Mouse (Mus musculus) macrophage (primary cell): ENCODE measurements around the gene Bmi1. TPM values are rescaled to one million over a fixed set of nuclear protein-coding genes. Genes with fewer than 3 reads are reported as not detected.

Experiments used
- H3K27ac ChIP-seq: fragments of 350-480 bp; formaldehyde crosslinking; 2 replicates; pipeline ENCODE4 v1.9.0; 2021
- H3K36me3 ChIP-seq: fragments of 350-480 bp; formaldehyde crosslinking; 2 replicates; pipeline ENCODE4 v1.9.0; 2021; ENCODE audit errors: inconsistent target
- H3K4me3 ChIP-seq: fragments of 350-480 bp; formaldehyde crosslinking; 2 replicates; pipeline ENCODE4 v1.9.0; 2021; ENCODE audit errors: inconsistent target
- H3K79me2 ChIP-seq: fragments of 350-480 bp; formaldehyde crosslinking; 2 replicates; pipeline ENCODE4 v1.9.0; 2021; ENCODE audit errors: inconsistent target
- WGBS: methylation state at CpG from one replicate; pipeline ENCODE4 v1.1.7; 2026; ENCODE audit warnings: inconsistent platforms; ENCODE audit not compliant: missing documents; 5-methylcytosine and 5-hydroxymethylcytosine counted together
- polyA plus RNA-seq: library from polyadenylated mRNA; stranded (reverse); fragments of 250-400 nt; gene quantifications from 3 replicates; pipeline ENCODE4 v1.2.4, GENCODE M21; 2018; ENCODE audit warnings: inconsistent platforms
- total RNA-seq, 78 experiments: library from RNA; depleted of rRNA; stranded (reverse); fragments of 250-400 nt; gene quantifications; 1 replicate in 9 of 78; 2 replicates in 24 of 78; 3 replicates in 43 of 78; 4 replicates in 2 of 78; pipeline ENCODE4 v1.2.4; 2018; ENCODE audit warnings: inconsistent platforms in 56 of 78

Gene Bmi1
- 10 to 100 TPM in 22 of 26 experiments, 1 to 10 TPM in 4; 7.8 to 41.5 (median 19.7) TPM for total RNA-seq (2018; cell fraction: chromatin; rRNA removed)
- total RNA-seq (2018; cell fraction: cytosol; rRNA removed), result 10 to 100 TPM; 23.3 to 46.9 (median 31.6) TPM
- total RNA-seq (2018; cell fraction: nucleus; rRNA removed), result 10 to 100 TPM in 23 of 26 experiments, 1 to 10 TPM in 3; 7.3 to 58.9 (median 25.7) TPM
- 25.3 to 32.7 TPM (median 27.5 TPM) in 3 replicates for polyA plus RNA-seq

DNA sequence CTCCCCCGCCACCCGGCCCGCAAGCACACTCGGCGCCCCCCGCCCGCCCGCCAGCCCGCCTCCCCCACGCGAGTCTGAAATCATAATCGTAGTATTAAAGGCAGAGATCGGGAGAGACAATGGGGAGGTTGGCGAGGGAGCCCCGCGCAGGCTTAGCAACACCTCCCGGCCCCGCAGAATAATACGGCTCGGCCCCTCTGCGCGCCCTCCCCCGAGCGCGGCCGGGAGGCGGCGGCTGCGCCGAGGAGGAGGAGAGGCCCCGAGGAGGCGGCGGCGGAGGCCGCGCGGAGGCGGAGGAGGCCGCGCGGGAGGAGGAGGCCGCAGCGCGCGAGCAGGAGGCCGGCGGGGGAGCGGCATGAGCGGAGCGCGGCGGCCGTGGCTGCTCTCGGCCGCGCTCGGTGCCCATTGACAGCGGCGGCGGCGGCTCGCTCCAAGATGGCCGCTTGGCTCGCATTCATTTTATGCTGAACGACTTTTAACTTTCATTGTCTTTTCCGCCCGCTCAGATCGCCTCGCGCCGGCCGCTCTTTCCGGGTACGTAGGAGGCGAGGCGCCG is at the start of gene Bmi1:
Bmi1 (plus strand) TSS at position 83 of the 556 bp plus-strand sequence.
- Histone ChIP-seq H3K36me3 (peaks cover 5% of the 10 kb centered on the region; the same call in 1 of the 2 replicates), H3K27ac (no peak within 1 kb of the TSS), H3K79me2 (peaks cover 23% of the 10 kb centered on the region), H3K4me3 (peak within 1 kb of the TSS; percentile 42)
- WGBS, result under 1% methylated on average over 49 of the region's 77 CpGs

DNA sequence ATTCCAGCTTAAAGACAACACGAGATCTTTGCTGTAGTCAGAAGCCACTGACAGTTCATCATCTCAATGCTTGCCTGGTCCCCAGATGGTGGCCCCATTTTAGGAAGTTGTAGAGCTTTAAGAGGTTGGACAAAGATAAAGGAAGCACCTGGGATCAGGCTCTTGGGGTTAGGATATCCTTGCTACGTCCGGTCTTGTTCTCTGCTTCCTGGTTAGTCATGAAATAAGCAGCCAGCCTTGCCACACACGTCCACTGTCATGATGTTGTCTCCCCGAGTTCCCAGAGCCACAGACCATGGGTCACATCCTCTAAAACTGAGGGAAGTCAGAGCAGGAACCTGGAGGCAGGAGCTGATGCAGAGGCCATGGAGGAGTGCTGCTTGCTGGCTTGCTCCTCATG is 46.3 kb upstream of the Bmi1 start:
- 24% methylated on average over 5 of the region's 5 CpGs for WGBS
- no peaks in the 10 kb centered on the region for H3K36me3 ChIP-seq
- no peak overlapping the region for H3K4me3 ChIP-seq
- no peak overlapping the region for H3K27ac ChIP-seq
- no peaks in the 10 kb centered on the region for H3K79me2 ChIP-seq

DNA sequence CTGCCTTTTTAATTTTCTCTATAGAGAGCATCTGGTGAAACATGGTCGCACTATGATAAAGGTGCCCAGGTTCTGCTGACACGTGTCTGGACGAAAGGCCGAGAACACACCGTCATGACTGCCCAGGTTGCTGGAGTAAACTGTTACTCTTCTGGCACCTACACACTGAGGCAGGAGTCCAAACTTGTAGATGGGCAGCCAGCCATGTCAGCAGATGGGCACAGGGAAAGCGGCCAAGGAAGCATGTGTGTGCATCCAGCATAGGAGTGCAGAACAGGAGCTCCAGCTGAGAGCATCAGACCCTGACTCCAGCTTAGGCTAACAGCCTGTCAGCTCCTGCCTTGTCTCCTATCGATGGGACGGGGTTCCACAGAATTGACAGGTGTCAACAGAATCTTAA is 41.8 kb upstream of the Bmi1 start:
- no peaks in the 10 kb centered on the region for H3K79me2 ChIP-seq
- H3K27ac ChIP-seq, result no peak overlapping the region
- no peaks in the 10 kb centered on the region for H3K36me3 ChIP-seq
- WGBS, result 97% methylated on average over 8 of the region's 8 CpGs
- H3K4me3 ChIP-seq, result no peak overlapping the region

DNA sequence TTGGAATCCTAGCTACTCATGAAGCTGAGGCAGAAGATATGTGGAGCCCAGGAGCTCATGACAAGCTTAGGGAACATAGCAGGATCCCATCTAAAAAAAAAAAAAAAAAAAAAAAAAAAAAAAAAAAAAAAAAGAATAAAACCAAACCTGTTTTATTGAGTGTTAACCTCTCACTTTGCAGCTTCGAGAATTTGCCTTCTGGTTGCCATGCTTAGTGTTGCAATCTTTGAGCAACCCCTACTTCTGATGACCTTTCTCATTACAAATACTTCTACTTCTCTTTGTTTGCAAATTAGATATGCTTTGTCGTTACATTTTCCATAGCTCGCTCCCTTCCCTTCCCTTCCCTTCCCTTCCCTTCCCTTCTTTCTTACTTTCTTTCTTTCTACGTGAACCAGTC is 28.3 kb upstream of the Bmi1 start:
- 58% methylated on average over 2 of the region's 4 CpGs for WGBS
- Histone ChIP-seq H3K79me2 (no peaks in the 10 kb centered on the region), H3K4me3 (no peak overlapping the region), H3K36me3 (no peaks in the 10 kb centered on the region), H3K27ac (no peak overlapping the region)

DNA sequence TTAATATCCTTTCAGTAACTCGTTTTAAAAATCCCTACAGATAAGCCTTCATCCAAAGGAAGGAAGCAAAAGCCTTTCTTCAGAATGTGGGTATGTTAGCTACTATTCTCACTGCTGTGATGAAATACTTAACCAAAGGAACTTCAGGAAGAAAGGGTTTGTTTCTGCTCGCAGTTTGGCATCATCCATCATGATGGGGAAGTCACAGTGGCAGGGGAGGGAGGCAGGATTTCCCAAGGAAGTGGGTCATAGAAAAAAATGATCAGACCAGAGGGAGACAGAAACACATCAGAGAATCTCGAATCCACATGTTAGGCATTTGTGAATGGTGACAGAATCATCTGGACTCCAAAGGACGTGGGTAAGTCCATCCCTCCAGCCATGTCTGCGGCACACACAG is 22.0 kb upstream of the Bmi1 start:
- H3K4me3 ChIP-seq, result no peak overlapping the region
- H3K36me3 ChIP-seq, result no peaks in the 10 kb centered on the region
- no peaks in the 10 kb centered on the region for H3K79me2 ChIP-seq
- H3K27ac ChIP-seq, result no peak overlapping the region
- WGBS, result 11% methylated on average over 5 of the region's 5 CpGs

DNA sequence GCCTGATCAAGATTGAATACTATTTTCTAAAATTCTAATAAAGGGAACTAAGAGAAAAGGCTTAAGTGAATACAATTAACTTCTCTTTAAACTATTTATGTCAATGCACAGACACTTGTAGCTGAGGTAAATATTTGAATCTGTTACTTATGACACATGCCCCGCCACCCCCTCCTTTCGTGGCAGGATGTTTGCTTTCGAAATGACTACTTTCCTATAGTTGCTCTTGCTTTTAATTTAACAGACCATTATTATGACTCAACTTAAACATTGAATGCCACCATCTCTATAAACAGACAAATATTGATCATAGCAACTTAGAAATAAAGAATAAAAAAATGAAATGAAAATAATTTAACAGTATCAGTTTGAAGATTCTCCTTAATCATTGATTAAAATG is 12.8 kb upstream of the Bmi1 start:
- Histone ChIP-seq H3K36me3 (no peaks in the 10 kb centered on the region), H3K4me3 (no peak overlapping the region), H3K79me2 (no peaks in the 10 kb centered on the region), H3K27ac (no peak overlapping the region)
- 48% methylated on average over 3 of the region's 3 CpGs for WGBS

DNA sequence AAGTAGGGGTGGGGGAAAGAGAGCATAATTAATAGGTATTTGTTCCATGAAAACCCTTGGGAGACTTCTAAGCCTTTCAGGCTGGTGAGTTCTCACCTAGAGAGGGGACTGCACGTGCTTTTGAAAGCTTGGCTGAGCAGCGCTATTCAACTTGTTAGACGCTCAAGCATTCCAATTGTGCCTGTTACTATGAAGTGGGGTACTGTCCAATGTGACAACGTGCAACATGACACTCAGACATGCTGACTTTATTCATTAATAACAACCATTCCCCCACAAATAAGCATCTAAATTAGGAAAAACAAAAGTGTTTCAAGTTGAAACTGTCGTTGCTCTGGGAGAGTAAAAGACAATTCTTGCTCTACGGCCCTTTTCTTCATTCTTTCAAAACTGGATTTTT is 5.8 kb upstream of the Bmi1 start:
- H3K4me3 ChIP-seq, result no peak overlapping the region
- WGBS, result 99% methylated on average over 5 of the region's 6 CpGs
- peaks cover 17% of the 10 kb centered on the region for H3K79me2 ChIP-seq
- no peak overlapping the region for H3K27ac ChIP-seq
- H3K36me3 ChIP-seq, result peaks cover 5% of the 10 kb centered on the region; the same call in 1 of the 2 replicates

DNA sequence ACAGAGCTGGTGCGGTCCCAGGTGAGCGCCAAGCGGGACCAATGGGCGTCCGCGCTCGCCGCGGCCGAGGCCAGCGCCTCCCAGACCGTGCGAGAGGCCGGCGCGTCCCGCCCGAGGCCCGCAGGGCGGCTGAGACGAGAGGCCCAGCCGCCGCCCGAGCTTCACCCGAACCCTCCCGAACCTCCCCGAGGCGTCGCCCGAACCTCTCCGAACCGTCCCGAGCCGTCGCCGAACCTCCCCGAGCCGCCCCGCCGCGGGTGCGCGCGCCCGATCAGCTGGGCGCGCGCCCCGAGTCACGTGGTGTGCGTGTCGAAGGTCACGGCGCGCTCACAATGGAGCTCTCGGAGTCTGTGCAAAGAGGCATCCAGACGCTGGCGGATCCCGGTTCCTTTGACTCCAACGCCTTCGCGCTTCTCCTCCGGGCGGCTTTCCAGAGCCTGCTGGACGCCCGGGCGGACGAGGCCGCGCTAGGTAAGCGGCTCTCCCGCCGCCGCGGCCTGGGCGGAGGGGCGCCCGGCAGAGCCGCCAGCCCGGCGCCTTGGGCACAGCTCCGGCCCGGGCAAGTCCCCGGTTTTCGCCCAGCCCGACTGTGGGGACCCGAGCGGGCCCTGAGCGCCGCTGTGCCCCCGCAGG is 4.6 kb upstream of the Bmi1 start, which contains the start of gene Commd3:
Commd3 (plus strand) TSS at position 252 of the 633 bp plus-strand sequence.
- Histone ChIP-seq H3K27ac (peak within 1 kb of the TSS; percentile 75), H3K4me3 (peak within 1 kb of the TSS; percentile 77), H3K36me3 (peaks cover 5% of the 10 kb centered on the region; the same call in 1 of the 2 replicates), H3K79me2 (peaks cover 17% of the 10 kb centered on the region)
- under 1% methylated on average over 77 of the region's 91 CpGs for WGBS

DNA sequence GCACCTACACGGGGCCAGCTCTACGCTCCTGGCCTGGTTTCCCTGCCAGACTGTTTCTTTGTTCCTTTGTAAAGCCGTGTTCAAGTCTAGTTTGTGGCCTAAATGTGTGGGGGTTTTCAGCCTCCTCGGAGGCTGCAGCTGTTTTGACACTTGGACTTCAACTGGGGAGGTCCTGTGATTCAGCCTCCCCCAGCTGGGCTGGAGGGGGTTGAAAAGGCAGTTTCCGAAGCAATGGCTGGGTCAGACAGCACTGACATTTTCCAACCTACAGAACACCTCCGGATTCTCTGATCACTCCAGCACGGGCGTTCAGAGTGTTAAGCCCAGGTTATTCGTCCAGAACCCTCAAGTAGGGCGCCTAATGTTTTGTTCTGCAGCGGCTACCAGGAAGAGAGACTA is 4.1 kb upstream of the Bmi1 start:
- peaks cover 17% of the 10 kb centered on the region for H3K79me2 ChIP-seq
- H3K36me3 ChIP-seq, result peaks cover 5% of the 10 kb centered on the region; the same call in 1 of the 2 replicates
- peak overlapping the region; percentile 75 for H3K27ac ChIP-seq
- H3K4me3 ChIP-seq, result peak overlapping the region; percentile 77
- WGBS, result 2% methylated on average over 11 of the region's 11 CpGs

DNA sequence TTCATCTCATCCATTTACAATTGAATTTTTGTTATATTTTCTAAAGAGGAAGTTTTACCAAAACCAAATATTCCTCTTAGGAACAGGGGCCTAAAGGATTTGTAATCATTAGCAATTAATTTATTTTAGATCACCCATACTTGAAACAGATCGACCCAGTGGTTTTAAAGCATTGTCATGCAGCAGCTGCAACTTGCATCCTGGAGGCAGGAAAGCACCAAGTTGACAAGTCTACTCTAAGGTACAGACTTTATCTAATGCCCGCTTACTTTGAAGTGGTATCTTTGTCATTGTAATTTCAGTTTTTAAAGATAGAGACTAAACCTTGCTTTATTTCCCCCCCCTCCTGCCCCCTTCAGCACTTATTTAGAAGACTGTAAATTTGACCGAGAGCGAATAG is 3.1 kb upstream of the Bmi1 start:
- peak overlapping the region; percentile 77; the same call in 1 of the 2 replicates for H3K4me3 ChIP-seq
- 77% methylated on average over 4 of the region's 4 CpGs for WGBS
- H3K36me3 ChIP-seq, result peaks cover 5% of the 10 kb centered on the region; the same call in 1 of the 2 replicates

DNA sequence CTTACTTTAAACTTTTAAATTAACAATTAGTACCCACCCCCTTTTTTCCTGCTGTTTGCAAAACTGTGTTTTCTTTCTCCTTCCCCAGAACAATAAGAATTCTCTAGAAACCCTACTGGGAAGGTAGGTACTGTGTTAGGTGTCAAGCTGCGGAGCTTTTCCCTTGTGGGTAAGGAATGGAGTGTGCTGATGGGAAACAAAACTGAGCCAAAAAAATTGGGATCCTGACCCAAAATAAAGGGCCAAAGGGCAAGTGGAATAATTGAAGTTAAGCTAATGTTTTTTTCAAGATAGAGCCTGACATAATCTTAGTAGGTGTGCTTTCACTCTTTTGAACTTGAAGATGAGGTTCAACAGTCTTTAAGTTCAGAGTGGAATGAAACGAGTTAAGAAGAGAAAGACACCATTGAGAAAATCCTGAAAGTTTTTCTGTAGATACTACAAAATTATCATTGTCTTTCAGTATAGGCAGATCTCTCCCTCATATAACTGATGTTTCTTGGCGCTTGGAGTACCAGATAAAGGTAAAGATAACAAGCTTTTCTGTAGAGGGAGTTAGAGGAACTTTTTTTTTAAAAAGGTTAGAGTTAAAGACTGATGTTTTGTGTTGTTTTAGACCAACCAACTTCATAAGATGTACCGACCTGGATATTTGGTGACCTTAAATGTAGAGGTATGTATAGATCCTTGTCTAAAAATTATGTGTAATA is 2.5 kb upstream of the Bmi1 start:
- Histone ChIP-seq H3K27ac (no peak overlapping the region), H3K4me3 (no peak overlapping the region)
- WGBS, result 92% methylated on average over 4 of the region's 4 CpGs

More for the DNA sequence above, 3.1 kb upstream of the Bmi1 start:
- no peak overlapping the region for H3K27ac ChIP-seq
- peaks cover 17% of the 10 kb centered on the region for H3K79me2 ChIP-seq

DNA sequence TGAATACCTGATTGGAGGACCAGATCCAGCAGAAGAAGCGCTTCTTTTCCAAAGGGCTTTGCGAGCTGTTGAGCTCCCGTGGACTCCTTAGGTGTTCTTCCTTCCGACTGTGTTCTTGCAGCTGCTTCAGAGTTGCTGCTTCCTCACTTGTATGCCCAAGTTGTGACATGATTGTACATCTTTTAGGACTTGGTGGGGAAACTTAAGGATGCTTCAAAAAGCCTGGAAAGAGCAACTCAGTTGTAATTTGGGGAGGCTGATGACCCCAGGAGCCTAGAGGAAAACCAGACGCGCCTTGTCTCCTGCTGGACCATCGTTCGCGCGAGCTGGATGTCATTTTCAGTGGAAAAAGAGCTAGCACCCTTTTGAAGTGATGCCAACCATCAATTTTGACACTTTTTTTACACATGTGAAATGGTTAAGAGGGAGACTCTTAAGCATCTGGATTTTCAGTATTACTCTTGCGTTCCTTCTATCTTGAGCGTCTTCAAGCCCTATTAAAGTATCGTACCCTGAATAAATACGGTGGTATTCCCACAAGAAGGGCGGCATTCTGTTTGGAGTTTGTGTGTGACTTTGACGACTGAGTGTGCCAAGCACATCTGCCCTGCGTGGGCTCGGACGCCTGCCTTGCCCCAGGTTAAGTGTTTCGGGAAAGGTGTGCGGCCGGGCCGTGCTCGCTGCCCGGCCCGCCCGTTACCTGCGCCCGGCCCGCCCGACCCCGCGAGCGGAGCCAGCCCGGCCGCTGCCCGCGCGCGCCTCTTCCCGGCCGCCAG is 949 bp upstream of the Bmi1 start:
- Histone ChIP-seq H3K36me3 (peaks cover 5% of the 10 kb centered on the region; the same call in 1 of the 2 replicates), H3K27ac (no peak overlapping the region), H3K79me2 (peaks cover 23% of the 10 kb centered on the region), H3K4me3 (no peak overlapping the region)
- WGBS, result 36% methylated on average over 33 of the region's 42 CpGs

More for the DNA sequence above, 2.5 kb upstream of the Bmi1 start:
- H3K79me2 ChIP-seq, result peaks cover 22% of the 10 kb centered on the region
- peaks cover 5% of the 10 kb centered on the region; the same call in 1 of the 2 replicates for H3K36me3 ChIP-seq

DNA sequence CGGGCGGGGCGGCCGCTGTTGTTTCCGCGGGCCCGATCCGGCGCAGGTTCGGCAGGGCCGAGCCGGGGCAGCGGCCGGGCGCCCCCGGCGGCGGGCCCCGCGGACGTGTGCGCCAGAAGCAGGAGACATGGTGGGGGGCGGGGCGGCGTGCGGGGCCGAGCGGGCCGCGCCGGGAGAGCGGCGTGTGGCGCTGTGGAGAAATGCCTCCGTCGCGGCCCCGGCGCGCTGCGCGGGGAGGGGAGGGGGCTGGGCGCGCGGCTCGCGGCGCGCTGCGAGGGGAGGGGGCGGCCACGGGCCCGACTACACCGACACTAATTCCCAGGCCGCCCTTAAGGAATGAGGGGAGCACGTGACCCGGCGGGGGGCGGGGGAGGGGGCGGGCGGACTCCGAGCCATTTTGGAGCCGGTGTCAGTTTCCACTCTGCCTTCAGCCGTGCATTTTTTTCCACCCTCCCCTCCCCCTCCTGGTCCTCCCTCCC is 322 bp upstream of the Bmi1 start:
- WGBS, result 4% methylated on average over 39 of the region's 64 CpGs
- Histone ChIP-seq H3K4me3 (no peak overlapping the region), H3K79me2 (peaks cover 23% of the 10 kb centered on the region), H3K27ac (no peak overlapping the region), H3K36me3 (peaks cover 5% of the 10 kb centered on the region; the same call in 1 of the 2 replicates)
